ENCODE assay signal across 9 mouse cellular contexts in genomic region chrX:73675231-73675630, GRCm38 (mm10). TPM values are rescaled to one million over a fixed set of nuclear protein-coding genes. Genes with fewer than 3 reads are reported as not detected.
DNase-seq lines count a peak whose midpoint lies in the region; ATAC-seq and TF ChIP-seq lines count a peak whose summit lies in the region.
"Had no signal": no experiment of that assay in that cellular context is flagged by ENCODE, and none has a peak within 500 bp of the region (broad histone marks: within the 10 kb centered on the region; RNA-seq: fewer than 3 reads in every experiment).

No protein-coding gene starts in this region.

- no peaks in the 10 kb centered on the region for H3K27me3 ChIP-seq in cerebellum, adult 2 months (ENCODE audit: control insufficient read depth, insufficient read depth, low read length)
- peaks cover 31% of the 10 kb centered on the region; the same call in 1 of the 2 replicates for H3K27me3 ChIP-seq in midbrain, embryonic 10.5 days (ENCODE audit: low read depth, poor library complexity, severe bottlenecking)
- no peaks in the 10 kb centered on the region for H3K27me3 ChIP-seq in midbrain, embryonic 11.5 days (ENCODE audit: control insufficient read depth, insufficient read depth, low read length)
- no peaks in the 10 kb centered on the region for H3K27me3 ChIP-seq in intestine, embryonic 16.5 days (replicated peaks; ENCODE audit: control insufficient read depth, insufficient read depth, low read length)
- no peaks in the 10 kb centered on the region for H3K27me3 ChIP-seq in stomach, embryonic 15.5 days (replicated peaks)

- H3K9ac ChIP-seq in midbrain, embryonic 11.5 days (ENCODE audit: low read length): no peak overlapping the region
- H3K9ac ChIP-seq in intestine, embryonic 16.5 days (ENCODE audit: low read depth, low read length): peak overlapping the region; percentile 81
- no peak overlapping the region for H3K9ac ChIP-seq in stomach, embryonic 15.5 days
- H3K9ac ChIP-seq: liver, embryonic 13.5 days had no signal

- no peak for ATAC-seq in midbrain, embryonic 11.5 days (ENCODE audit: low FRiP score)
- no peak for ATAC-seq in intestine, embryonic 16.5 days
- no peak for ATAC-seq in stomach, embryonic 15.5 days (ENCODE audit: insufficient read depth, low FRiP score, low read depth)

- TF ChIP-seq CTCF in cerebellum, adult 2 months (IDR thresholded peaks at IDR 0.05; ENCODE audit: borderline replicate concordance, insufficient read depth, low read depth, low read length): no peak

- H3K4me1 ChIP-seq in cerebellum, adult 2 months (ENCODE audit: control insufficient read depth, insufficient read depth, low read length): peaks cover 5% of the 10 kb centered on the region
- H3K4me1 ChIP-seq in midbrain, embryonic 10.5 days: peaks cover 26% of the 10 kb centered on the region
- H3K4me1 ChIP-seq in midbrain, embryonic 11.5 days (ENCODE audit: control insufficient read depth, insufficient read depth, low read length): peaks cover 3% of the 10 kb centered on the region; the same call in 1 of the 2 replicates
- peaks cover 5% of the 10 kb centered on the region for H3K4me1 ChIP-seq in intestine, embryonic 16.5 days (ENCODE audit: control insufficient read depth, insufficient read depth, low read length)
- no peaks in the 10 kb centered on the region for H3K4me1 ChIP-seq in stomach, embryonic 15.5 days
- H3K4me1 ChIP-seq: liver, embryonic 13.5 days had no signal

- H3K4me2 ChIP-seq in midbrain, embryonic 11.5 days: no peak overlapping the region
- peak overlapping the region; percentile 66 for H3K4me2 ChIP-seq in intestine, embryonic 16.5 days (ENCODE audit: low read depth, low read length)
- H3K4me2 ChIP-seq in stomach, embryonic 15.5 days: peak overlapping the region; percentile 67
- H3K4me2 ChIP-seq: liver, embryonic 13.5 days had no signal

- WGBS in cerebellum, adult 2 months: 21% methylated on average over 2 of the region's 2 CpGs
- 85% methylated on average over 2 of the region's 2 CpGs for WGBS in midbrain, embryonic 10.5 days
- WGBS in midbrain, embryonic 11.5 days: 88% methylated on average over 2 of the region's 2 CpGs
- WGBS in intestine, embryonic 16.5 days: 63% methylated on average over 2 of the region's 2 CpGs
- 63% methylated on average over 2 of the region's 2 CpGs for WGBS in stomach, embryonic 15.5 days

- H3K9me3 ChIP-seq in midbrain, embryonic 10.5 days (replicated peaks): 0 out of 2 replicates have a peak, but pooled peaks cover 6% of the 10 kb centered on the region
- H3K9me3 ChIP-seq in midbrain, embryonic 11.5 days (ENCODE audit: control insufficient read depth, low read length): no peaks in the 10 kb centered on the region
- no peaks in the 10 kb centered on the region for H3K9me3 ChIP-seq in intestine, embryonic 16.5 days (ENCODE audit: control insufficient read depth, low read length)
- no peaks in the 10 kb centered on the region for H3K9me3 ChIP-seq in stomach, embryonic 15.5 days
- H3K9me3 ChIP-seq: liver, embryonic 13.5 days had no signal

- TF ChIP-seq POLR2A in cerebellum, adult 2 months (IDR thresholded peaks at IDR 0.05; ENCODE audit: borderline replicate concordance, insufficient read depth, low read length): no peak

- peak overlapping the region; percentile 82 for H3K4me3 ChIP-seq in cerebellum, adult 2 months (replicated peaks; ENCODE audit: insufficient read depth, low read depth, low read length)
- 0 out of 2 replicates have a peak overlapping the region, but pooled peaks have one; percentile 68 for H3K4me3 ChIP-seq in midbrain, embryonic 10.5 days
- H3K4me3 ChIP-seq in midbrain, embryonic 11.5 days (ENCODE audit: low read depth, low read length): no peak overlapping the region
- peak overlapping the region; percentile 64; the same call in 1 of the 2 replicates for H3K4me3 ChIP-seq in intestine, embryonic 16.5 days (ENCODE audit: low read length)
- H3K4me3 ChIP-seq in stomach, embryonic 15.5 days (replicated peaks): no peak overlapping the region
- H3K4me3 ChIP-seq: liver, embryonic 13.5 days had no signal

- 0 out of 2 replicates have a peak overlapping the region, but pooled peaks have one; percentile 39 for H3K27ac ChIP-seq in cerebellum, adult 2 months (ENCODE audit: insufficient read depth, low read length)
- H3K27ac ChIP-seq in midbrain, embryonic 10.5 days (replicated peaks): no peak overlapping the region
- H3K27ac ChIP-seq in midbrain, embryonic 11.5 days (ENCODE audit: low read depth, low read length): no peak overlapping the region
- H3K27ac ChIP-seq in intestine, embryonic 16.5 days (ENCODE audit: low read length): no peak overlapping the region
- H3K27ac ChIP-seq in stomach, embryonic 15.5 days: no peak overlapping the region
- H3K27ac ChIP-seq: liver, embryonic 13.5 days had no signal

- peaks cover 42% of the 10 kb centered on the region for H3K36me3 ChIP-seq in midbrain, embryonic 10.5 days
- H3K36me3 ChIP-seq in midbrain, embryonic 11.5 days (ENCODE audit: control insufficient read depth, insufficient read depth, low read length): no peaks in the 10 kb centered on the region; the same call in 1 of the 2 replicates
- H3K36me3 ChIP-seq in intestine, embryonic 16.5 days (ENCODE audit: control insufficient read depth, insufficient read depth, low read length): no peaks in the 10 kb centered on the region
- H3K36me3 ChIP-seq in stomach, embryonic 15.5 days: no peaks in the 10 kb centered on the region
- H3K36me3 ChIP-seq: liver, embryonic 13.5 days had no signal

- DNase-seq in cerebellum, adult 2 months: no peak
- DNase-seq in cerebellum, postnatal 4 days (ENCODE audit: low spot score in 2 of 2): no peak
- DNase-seq in midbrain, embryonic 10.5 days (ENCODE audit: low spot score): no peak
- DNase-seq in midbrain, embryonic 11.5 days (ENCODE audit: low spot score, missing footprints): no peak
- DNase-seq in spleen, adult 12 weeks (ENCODE audit: low spot score): no peak
- DNase-seq in embryo, embryonic 10 days (ENCODE audit: low spot score): no peak
- DNase-seq: liver, embryonic 13.5 days had no signal

RNA-seq across cellular contexts. Expression of gene Slc6a8, which starts 2.3 kb away (rescaled TPM):
- polyA plus RNA-seq in cerebellum, adult 2 months (2012; rRNA removed): 165 and 166 TPM in 2 replicates
- polyA plus RNA-seq in midbrain, embryonic 10.5 days (2016; fragmentation: Nextera tagmentation; extraction: Ambion mirVana): 4.1 and 4.6 TPM in 2 replicates
- 6.0 and 6.6 TPM in 2 replicates for polyA plus RNA-seq in midbrain, embryonic 11.5 days (2014; fragmentation: Nextera tagmentation; extraction: Ambion mirVana)
- polyA plus RNA-seq in intestine, embryonic 16.5 days (2015; fragmentation: Nextera tagmentation; extraction: Ambion mirVana): 7.4 and 9.2 TPM in 2 replicates
- polyA plus RNA-seq in stomach, embryonic 15.5 days (2015; fragmentation: Nextera tagmentation; extraction: Ambion mirVana): 6.8 and 7.1 TPM in 2 replicates

RNA-seq across cellular contexts. Expression of gene Pnck, which starts 15.3 kb away (rescaled TPM):
- 92.0 and 97.8 TPM in 2 replicates for polyA plus RNA-seq in cerebellum, adult 2 months (2012; rRNA removed)
- 7.0 and 12.6 TPM in 2 replicates for polyA plus RNA-seq in midbrain, embryonic 10.5 days (2016; fragmentation: Nextera tagmentation; extraction: Ambion mirVana)
- polyA plus RNA-seq in midbrain, embryonic 11.5 days (2014; fragmentation: Nextera tagmentation; extraction: Ambion mirVana): 13.0 and 14.5 TPM in 2 replicates
- 9.8 and 11.4 TPM in 2 replicates for polyA plus RNA-seq in intestine, embryonic 16.5 days (2015; fragmentation: Nextera tagmentation; extraction: Ambion mirVana)
- polyA plus RNA-seq in stomach, embryonic 15.5 days (2015; fragmentation: Nextera tagmentation; extraction: Ambion mirVana): 17.7 and 20.4 TPM in 2 replicates

RNA-seq across cellular contexts. Expression of gene Dusp9, which starts 36.0 kb away (rescaled TPM):
- 0.43 and 0.52 TPM in 2 replicates for polyA plus RNA-seq in cerebellum, adult 2 months (2012; rRNA removed)
- polyA plus RNA-seq in midbrain, embryonic 10.5 days (2016; fragmentation: Nextera tagmentation; extraction: Ambion mirVana): 16.6 and 32.4 TPM in 2 replicates
- polyA plus RNA-seq in midbrain, embryonic 11.5 days (2014; fragmentation: Nextera tagmentation; extraction: Ambion mirVana): 1.7 and 2.1 TPM in 2 replicates
- 6.7 and 7.3 TPM in 2 replicates for polyA plus RNA-seq in intestine, embryonic 16.5 days (2015; fragmentation: Nextera tagmentation; extraction: Ambion mirVana)
- 15.0 and 16.9 TPM in 2 replicates for polyA plus RNA-seq in stomach, embryonic 15.5 days (2015; fragmentation: Nextera tagmentation; extraction: Ambion mirVana)

RNA-seq across cellular contexts. Expression of gene Bcap31, which starts 40.7 kb away (rescaled TPM):
- 115 and 127 TPM in 2 replicates for polyA plus RNA-seq in cerebellum, adult 2 months (2012; rRNA removed)
- polyA plus RNA-seq in midbrain, embryonic 10.5 days (2016; fragmentation: Nextera tagmentation; extraction: Ambion mirVana): 144 and 157 TPM in 2 replicates
- polyA plus RNA-seq in midbrain, embryonic 11.5 days (2014; fragmentation: Nextera tagmentation; extraction: Ambion mirVana): 144 and 154 TPM in 2 replicates
- polyA plus RNA-seq in intestine, embryonic 16.5 days (2015; fragmentation: Nextera tagmentation; extraction: Ambion mirVana): 325 and 331 TPM in 2 replicates
- 270 and 283 TPM in 2 replicates for polyA plus RNA-seq in stomach, embryonic 15.5 days (2015; fragmentation: Nextera tagmentation; extraction: Ambion mirVana)

RNA-seq across cellular contexts. Expression of gene Abcd1, which starts 41.2 kb away (rescaled TPM):
- 14.7 and 15.1 TPM in 2 replicates for polyA plus RNA-seq in cerebellum, adult 2 months (2012; rRNA removed)
- polyA plus RNA-seq in midbrain, embryonic 10.5 days (2016; fragmentation: Nextera tagmentation; extraction: Ambion mirVana): 10.9 and 11.5 TPM in 2 replicates
- polyA plus RNA-seq in midbrain, embryonic 11.5 days (2014; fragmentation: Nextera tagmentation; extraction: Ambion mirVana): 6.7 and 7.1 TPM in 2 replicates
- 25.6 and 31.0 TPM in 2 replicates for polyA plus RNA-seq in intestine, embryonic 16.5 days (2015; fragmentation: Nextera tagmentation; extraction: Ambion mirVana)
- 18.6 and 19.5 TPM in 2 replicates for polyA plus RNA-seq in stomach, embryonic 15.5 days (2015; fragmentation: Nextera tagmentation; extraction: Ambion mirVana)

Comparison
In these comparisons a context has a peak if more than half of its experiments do, and no peak if none do; other contexts are left out.
1. H3K4me3 ChIP-seq: peak in cerebellum, adult 2 months (single experiment), midbrain, embryonic 10.5 days (single experiment) and intestine, embryonic 16.5 days (single experiment); none in midbrain, embryonic 11.5 days (single experiment) and stomach, embryonic 15.5 days (single experiment).
2. RNA of gene Slc6a8, which starts 2.3 kb away (polyA plus RNA-seq): 165 to 166 TPM in cerebellum, adult 2 months; 7.4 to 9.2 TPM in intestine, embryonic 16.5 days, 6.8 to 7.1 TPM in stomach, embryonic 15.5 days, 6.0 to 6.6 TPM in midbrain, embryonic 11.5 days and 4.1 to 4.6 TPM in midbrain, embryonic 10.5 days; every median in the first group is over 10 times any median in the second.